Mouse (Mus musculus): ENCODE measurements around the gene Gcnt4. TPM values are rescaled to one million over a fixed set of nuclear protein-coding genes. Genes with fewer than 3 reads are reported as not detected.
"Not testable (repeated sequence)": the region's sequence is repeated elsewhere in the genome, so short reads cannot be mapped to it uniquely, and the experiment has no call there.

The Gcnt4 gene
- polyA plus RNA-seq (2015; fragmentation: Nextera tagmentation; extraction: Ambion mirVana), result 0.24 and 0.26 TPM in 2 replicates

GRCm38 (mm10) chr13:96923999-96924961, at the start of gene Gcnt4:
Gcnt4 (plus strand) TSS chr13:96924689.
- no peaks in the 10 kb centered on the region for H3K36me3 ChIP-seq
- no peak within 1 kb of the TSS for H3K27ac ChIP-seq (replicated peaks)
- no peaks in the 10 kb centered on the region for H3K9me3 ChIP-seq
- peaks cover 20% of the 10 kb centered on the region for H3K4me1 ChIP-seq (replicated peaks)
- H3K4me2 ChIP-seq, result peak within 1 kb of the TSS; percentile 100
- 10% methylated on average over 49 of the region's 56 CpGs for WGBS
- peak within 1 kb of the TSS; percentile 45 for H3K9ac ChIP-seq
- ATAC-seq (ENCODE audit: low FRiP score, low read depth), result peak; percentile 54
- H3K4me3 ChIP-seq, result peak within 1 kb of the TSS; percentile 73
- H3K27me3 ChIP-seq, result peaks cover 28% of the 10 kb centered on the region

GRCm38 (mm10) chr13:96878220-96879057, 46.0 kb upstream of the Gcnt4 start:
- 64% methylated on average over 12 of the region's 12 CpGs for WGBS
- H3K4me2 ChIP-seq, result no peak overlapping the region
- no peak overlapping the region for H3K4me3 ChIP-seq
- H3K36me3 ChIP-seq, result no peaks in the 10 kb centered on the region
- no peaks in the 10 kb centered on the region for H3K27me3 ChIP-seq
- ATAC-seq (ENCODE audit: low FRiP score, low read depth), result no peak
- no peak overlapping the region for H3K27ac ChIP-seq (replicated peaks)
- H3K9me3 ChIP-seq, result no peaks in the 10 kb centered on the region
- H3K4me1 ChIP-seq (replicated peaks), result no peaks in the 10 kb centered on the region
- no peak overlapping the region for H3K9ac ChIP-seq

GRCm38 (mm10) chr13:96884534-96884933, 40.0 kb upstream of the Gcnt4 start:
- Histone ChIP-seq H3K4me2 (no peak overlapping the region), H3K27me3 (no peaks in the 10 kb centered on the region), H3K36me3 (no peaks in the 10 kb centered on the region), H3K9ac (no peak overlapping the region), H3K9me3 (no peaks in the 10 kb centered on the region), H3K4me1 (replicated peaks) (no peaks in the 10 kb centered on the region), H3K4me3 (no peak overlapping the region), H3K27ac (replicated peaks) (no peak overlapping the region)
- no peak for ATAC-seq (ENCODE audit: low FRiP score, low read depth)
- 25% methylated on average over 1 of the region's 1 CpGs for WGBS

- no peak overlapping the region for H3K9ac ChIP-seq
- no peak overlapping the region for H3K4me2 ChIP-seq
- H3K27ac ChIP-seq (replicated peaks), result no peak overlapping the region
- ATAC-seq (ENCODE audit: low FRiP score, low read depth), result no peak
- no peaks in the 10 kb centered on the region for H3K4me1 ChIP-seq (replicated peaks)
- no peaks in the 10 kb centered on the region for H3K9me3 ChIP-seq
- no peaks in the 10 kb centered on the region for H3K27me3 ChIP-seq
- WGBS, result 49% methylated on average over 2 of the region's 2 CpGs
- H3K36me3 ChIP-seq, result no peaks in the 10 kb centered on the region
- H3K4me3 ChIP-seq, result no peak overlapping the region
Measured at GRCm38 (mm10) chr13:96889985-96890384, 34.5 kb upstream of the Gcnt4 start.

- H3K27ac ChIP-seq (replicated peaks), result no peak overlapping the region
- H3K4me3 ChIP-seq, result no peak overlapping the region
- no peak for ATAC-seq (ENCODE audit: low FRiP score, low read depth)
- no peaks in the 10 kb centered on the region for H3K4me1 ChIP-seq (replicated peaks)
- H3K4me2 ChIP-seq, result no peak overlapping the region
- no peaks in the 10 kb centered on the region for H3K36me3 ChIP-seq
- WGBS, result 84% methylated on average over 2 of the region's 2 CpGs
- H3K9ac ChIP-seq, result no peak overlapping the region
- H3K27me3 ChIP-seq, result no peaks in the 10 kb centered on the region
- no peaks in the 10 kb centered on the region for H3K9me3 ChIP-seq
Measured at GRCm38 (mm10) chr13:96895144-96895543, 29.3 kb upstream of the Gcnt4 start.

- H3K4me2 ChIP-seq, result no peak overlapping the region
- 59% methylated on average over 3 of the region's 3 CpGs for WGBS
- H3K36me3 ChIP-seq, result no peaks in the 10 kb centered on the region
- H3K4me3 ChIP-seq, result no peak overlapping the region
- no peak overlapping the region for H3K9ac ChIP-seq
- no peaks in the 10 kb centered on the region for H3K4me1 ChIP-seq (replicated peaks)
- H3K27me3 ChIP-seq, result no peaks in the 10 kb centered on the region
- H3K9me3 ChIP-seq, result no peaks in the 10 kb centered on the region
- ATAC-seq (ENCODE audit: low FRiP score, low read depth), result no peak
- H3K27ac ChIP-seq (replicated peaks), result no peak overlapping the region
Measured at GRCm38 (mm10) chr13:96906717-96907116, 17.8 kb upstream of the Gcnt4 start.

GRCm38 (mm10) chr13:96911202-96911601, 13.3 kb upstream of the Gcnt4 start:
- Histone ChIP-seq H3K9me3 (no peaks in the 10 kb centered on the region), H3K27ac (replicated peaks) (no peak overlapping the region), H3K9ac (no peak overlapping the region), H3K4me3 (no peak overlapping the region), H3K36me3 (no peaks in the 10 kb centered on the region), H3K4me2 (no peak overlapping the region), H3K27me3 (no peaks in the 10 kb centered on the region), H3K4me1 (replicated peaks) (no peaks in the 10 kb centered on the region)
- no peak for ATAC-seq (ENCODE audit: low FRiP score, low read depth)
- WGBS, result 91% methylated on average over 3 of the region's 3 CpGs

- Histone ChIP-seq H3K27me3 (peaks cover 28% of the 10 kb centered on the region), H3K4me1 (replicated peaks) (peaks cover 20% of the 10 kb centered on the region)
- H3K4me3 ChIP-seq; H3K4me2 ChIP-seq; ATAC-seq (ENCODE audit: low FRiP score, low read depth); H3K9me3 ChIP-seq; H3K36me3 ChIP-seq; H3K27ac ChIP-seq (replicated peaks); H3K9ac ChIP-seq: not testable (repeated sequence)
- 93% methylated on average over 4 of the region's 4 CpGs for WGBS
Measured at GRCm38 (mm10) chr13:96923134-96923533, 1.4 kb upstream of the Gcnt4 start.

GRCm38 (mm10) chr13:96924985-96925745, 676 bp downstream of the Gcnt4 start:
- no peak overlapping the region for H3K27ac ChIP-seq (replicated peaks)
- peak; percentile 48; the same call in 1 of the 2 replicates for ATAC-seq (ENCODE audit: low FRiP score, low read depth)
- peak overlapping the region; percentile 73 for H3K4me3 ChIP-seq
- 1% methylated on average over 49 of the region's 53 CpGs for WGBS
- H3K36me3 ChIP-seq, result no peaks in the 10 kb centered on the region
- H3K27me3 ChIP-seq, result peaks cover 28% of the 10 kb centered on the region
- H3K4me2 ChIP-seq, result peak overlapping the region; percentile 100
- peaks cover 20% of the 10 kb centered on the region for H3K4me1 ChIP-seq (replicated peaks)
- H3K9me3 ChIP-seq, result no peaks in the 10 kb centered on the region
- peak overlapping the region; percentile 45 for H3K9ac ChIP-seq

- Histone ChIP-seq H3K4me3 (no peak overlapping the region), H3K9ac (no peak overlapping the region), H3K27me3 (peaks cover 28% of the 10 kb centered on the region), H3K9me3 (no peaks in the 10 kb centered on the region), H3K27ac (replicated peaks) (no peak overlapping the region), H3K4me1 (replicated peaks) (peaks cover 20% of the 10 kb centered on the region), H3K4me2 (0 out of 2 replicates have a peak overlapping the region, but pooled peaks have one; percentile 100), H3K36me3 (no peaks in the 10 kb centered on the region)
- ATAC-seq (ENCODE audit: low FRiP score, low read depth), result no peak
- WGBS, result 41% methylated on average over 10 of the region's 10 CpGs
Measured at GRCm38 (mm10) chr13:96925991-96926725, 1.7 kb downstream of the Gcnt4 start.

GRCm38 (mm10) chr13:96927781-96928180, 3.3 kb downstream of the Gcnt4 start:
- Histone ChIP-seq H3K4me3 (no peak overlapping the region), H3K4me1 (replicated peaks) (peaks cover 20% of the 10 kb centered on the region), H3K27ac (replicated peaks) (no peak overlapping the region), H3K27me3 (peaks cover 28% of the 10 kb centered on the region), H3K36me3 (no peaks in the 10 kb centered on the region), H3K9me3 (no peaks in the 10 kb centered on the region), H3K9ac (no peak overlapping the region), H3K4me2 (no peak overlapping the region)
- ATAC-seq (ENCODE audit: low FRiP score, low read depth), result no peak
- WGBS, result 92% methylated on average over 1 of the region's 1 CpGs
